In genomic region chr14:7422496-7422895, GRCm38 (mm10) we compare ENCODE assay signal across 13 mouse cellular contexts. TPM values are rescaled to one million over a fixed set of nuclear protein-coding genes. Genes with fewer than 3 reads are reported as not detected.
"Had no signal": no experiment of that assay in that cellular context is flagged by ENCODE, and none has a peak within 500 bp of the region (broad histone marks: within the 10 kb centered on the region; RNA-seq: fewer than 3 reads in every experiment).

No protein-coding gene starts in this region.

RNA-seq across cellular contexts. Expression of gene Gm3755, which starts 28.2 kb away (rescaled TPM):
- total RNA-seq: common myeloid progenitor, adult 5-6 weeks; forebrain, postnatal 0 days; gastrocnemius, adult 18-20 months; gastrocnemius, adult 2 months; gastrocnemius, adult 8-10 months; gastrocnemius, postnatal 10 days; gastrocnemius, postnatal 14 days; gastrocnemius, postnatal 36 days; gastrocnemius, postnatal 4 days; granulocyte monocyte progenitor cell, adult 5-6 weeks; heart, adult 18-20 months; heart, adult 2 months; heart, adult 8-10 months had no signal

RNA-seq across cellular contexts. Expression of gene Gm8374, which starts 57.6 kb away (rescaled TPM):
- total RNA-seq: common myeloid progenitor, adult 5-6 weeks; forebrain, postnatal 0 days; gastrocnemius, adult 18-20 months; gastrocnemius, adult 2 months; gastrocnemius, adult 8-10 months; gastrocnemius, postnatal 10 days; gastrocnemius, postnatal 14 days; gastrocnemius, postnatal 36 days; gastrocnemius, postnatal 4 days; granulocyte monocyte progenitor cell, adult 5-6 weeks; heart, adult 18-20 months; heart, adult 2 months; heart, adult 8-10 months had no signal
